Mouse (Mus musculus): ENCODE results near the gene Pom121. TPM values are rescaled to one million over a fixed set of nuclear protein-coding genes. Genes with fewer than 3 reads are reported as not detected.
"Not testable (repeated sequence)": the region's sequence is repeated elsewhere in the genome, so short reads cannot be mapped to it uniquely, and the experiment has no call there.

The Pom121 gene
- polyA plus RNA-seq, 1 experiment = 31.2 TPM

GRCm38 (mm10) chr5:135380681-135381080 lies 13.7 kb downstream of the Pom121 start:
- Histone ChIP-seq H3K27me3 (ENCODE audit: control insufficient read depth, insufficient read depth, low read length) (no peaks in the 10 kb centered on the region), H3K4me3 (replicated peaks; ENCODE audit: insufficient read depth, low read depth, low read length) (no peak overlapping the region), H3K4me1 (ENCODE audit: control insufficient read depth, insufficient read depth, low read length) (no peaks in the 10 kb centered on the region), H3K27ac (ENCODE audit: insufficient read depth, low read length) (no peak overlapping the region)
- WGBS = 90% methylated on average over 4 of the region's 4 CpGs
- no peak for TF ChIP-seq POLR2A (IDR thresholded peaks at IDR 0.05; ENCODE audit: borderline replicate concordance, insufficient read depth, low read length)
- no peak for DNase-seq

DNA sequence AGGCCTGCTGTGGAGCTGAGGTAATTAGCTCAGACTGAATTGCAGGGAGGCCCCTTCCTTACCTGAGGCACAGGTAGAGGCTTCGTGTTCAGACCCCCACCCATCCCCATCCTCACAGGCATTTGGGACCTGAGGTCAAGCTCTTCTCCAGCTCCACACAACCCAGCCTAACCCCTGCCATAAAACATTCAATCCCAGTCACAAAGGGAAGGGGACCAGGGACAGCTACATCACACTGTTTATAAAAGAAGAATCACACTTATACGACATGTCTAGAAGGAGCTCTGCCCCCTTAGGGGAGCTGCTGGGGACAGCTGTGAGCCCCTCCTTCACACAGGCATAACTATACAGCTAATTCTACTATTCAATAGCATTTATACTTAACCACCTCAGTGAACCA lies 18.0 kb downstream of the Pom121 start:
- Histone ChIP-seq H3K27me3 (ENCODE audit: control insufficient read depth, insufficient read depth, low read length) (no peaks in the 10 kb centered on the region), H3K4me1 (ENCODE audit: control insufficient read depth, insufficient read depth, low read length) (no peaks in the 10 kb centered on the region), H3K27ac (ENCODE audit: insufficient read depth, low read length) (no peak overlapping the region), H3K4me3 (replicated peaks; ENCODE audit: insufficient read depth, low read depth, low read length) (no peak overlapping the region)
- DNase-seq = no peak
- WGBS = 58% methylated on average over 2 of the region's 2 CpGs
- TF ChIP-seq POLR2A (IDR thresholded peaks at IDR 0.05; ENCODE audit: borderline replicate concordance, insufficient read depth, low read length) (no peak), CTCF (IDR thresholded peaks at IDR 0.05; ENCODE audit: borderline replicate concordance, insufficient read depth, low read depth, low read length) (no peak)

DNA sequence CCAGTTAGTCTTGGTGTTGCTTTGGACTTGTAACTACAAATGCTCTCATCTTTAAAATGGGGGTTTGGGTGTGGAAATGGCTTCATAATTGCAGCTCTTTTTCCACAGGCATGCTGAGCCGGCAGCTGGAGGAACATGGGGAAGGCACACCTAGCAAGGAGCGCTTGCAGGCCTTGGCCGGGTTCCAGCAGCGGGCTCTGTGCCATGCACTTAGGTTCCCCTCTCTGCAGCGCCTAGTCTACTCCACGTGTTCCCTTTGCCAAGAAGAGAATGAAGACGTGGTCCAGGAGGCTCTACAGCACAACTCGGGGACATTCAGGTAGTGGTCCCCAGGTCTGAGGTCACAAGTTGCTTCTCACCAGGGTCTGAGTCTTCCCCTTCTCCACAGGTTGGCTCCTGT lies 19.2 kb downstream of the Pom121 start:
- peak; percentile 29 to 40 for DNase-seq
- no peak overlapping the region for H3K27ac ChIP-seq (ENCODE audit: insufficient read depth, low read length)

DNA sequence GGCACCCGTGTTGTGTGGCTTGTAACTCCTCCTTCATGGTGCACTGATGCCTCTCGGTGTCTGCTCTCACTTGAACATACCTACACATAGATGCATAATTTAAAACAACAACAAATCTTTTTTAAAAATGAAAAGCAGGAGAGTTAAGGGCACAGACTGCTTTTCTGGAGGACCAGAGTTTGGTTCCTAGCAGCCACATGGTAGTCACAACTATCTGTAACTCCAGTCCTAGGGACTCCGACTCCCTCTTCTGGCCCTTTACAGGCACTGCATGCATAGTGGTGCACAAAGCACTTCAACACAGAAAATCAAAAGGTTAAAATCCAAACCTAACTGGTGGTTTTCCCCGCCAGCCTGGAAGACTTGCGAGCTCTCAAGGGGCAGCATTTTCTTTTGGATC lies 20.7 kb downstream of the Pom121 start:
- no peaks in the 10 kb centered on the region for H3K4me1 ChIP-seq (ENCODE audit: control insufficient read depth, insufficient read depth, low read length)
- WGBS = 96% methylated on average over 5 of the region's 5 CpGs
- 0 out of 2 replicates have a peak, but pooled peaks have one; percentile 10 for TF ChIP-seq CTCF (IDR thresholded peaks at IDR 0.05; ENCODE audit: borderline replicate concordance, insufficient read depth, low read depth, low read length)
- TF ChIP-seq POLR2A (IDR thresholded peaks at IDR 0.05; ENCODE audit: borderline replicate concordance, insufficient read depth, low read length) = no peak

More for the DNA sequence above, 19.2 kb downstream of the Pom121 start:
- Histone ChIP-seq H3K27me3 (ENCODE audit: control insufficient read depth, insufficient read depth, low read length) (no peaks in the 10 kb centered on the region), H3K4me1 (ENCODE audit: control insufficient read depth, insufficient read depth, low read length) (no peaks in the 10 kb centered on the region), H3K4me3 (replicated peaks; ENCODE audit: insufficient read depth, low read depth, low read length) (no peak overlapping the region)
- WGBS = 28% methylated on average over 8 of the region's 8 CpGs
- TF ChIP-seq CTCF (IDR thresholded peaks at IDR 0.05; ENCODE audit: borderline replicate concordance, insufficient read depth, low read depth, low read length) (no peak), POLR2A (IDR thresholded peaks at IDR 0.05; ENCODE audit: borderline replicate concordance, insufficient read depth, low read length) (no peak)

GRCm38 (mm10) chr5:135371195-135371594 lies 23.2 kb downstream of the Pom121 start:
- TF ChIP-seq POLR2A (IDR thresholded peaks at IDR 0.05; ENCODE audit: borderline replicate concordance, insufficient read depth, low read length) = no peak
- TF ChIP-seq CTCF (IDR thresholded peaks at IDR 0.05; ENCODE audit: borderline replicate concordance, insufficient read depth, low read depth, low read length) = no peak
- Histone ChIP-seq H3K27me3 (ENCODE audit: control insufficient read depth, insufficient read depth, low read length) (no peaks in the 10 kb centered on the region), H3K4me3 (replicated peaks; ENCODE audit: insufficient read depth, low read depth, low read length) (no peak overlapping the region), H3K27ac (ENCODE audit: insufficient read depth, low read length) (no peak overlapping the region), H3K4me1 (ENCODE audit: control insufficient read depth, insufficient read depth, low read length) (no peaks in the 10 kb centered on the region)
- no peak for DNase-seq
- WGBS = 93% methylated on average over 13 of the region's 13 CpGs

More for the DNA sequence above, 20.7 kb downstream of the Pom121 start:
- H3K4me3 ChIP-seq (replicated peaks; ENCODE audit: insufficient read depth, low read depth, low read length) = no peak overlapping the region
- H3K27ac ChIP-seq (ENCODE audit: insufficient read depth, low read length) = no peak overlapping the region
- DNase-seq = no peak
- no peaks in the 10 kb centered on the region for H3K27me3 ChIP-seq (ENCODE audit: control insufficient read depth, insufficient read depth, low read length)

GRCm38 (mm10) chr5:135369787-135370654 lies 24.3 kb downstream of the Pom121 start, which contains the start of gene Nsun5:
Gene Nsun5, plus strand, starts transcription at chr5:135369953.
- Histone ChIP-seq H3K4me1 (ENCODE audit: control insufficient read depth, insufficient read depth, low read length) (no peaks in the 10 kb centered on the region), H3K4me3 (replicated peaks; ENCODE audit: insufficient read depth, low read depth, low read length) (peak within 1 kb of the TSS; percentile 82), H3K27ac (ENCODE audit: insufficient read depth, low read length) (peak within 1 kb of the TSS; percentile 26; the same call in 1 of the 2 replicates), H3K27me3 (ENCODE audit: control insufficient read depth, insufficient read depth, low read length) (no peaks in the 10 kb centered on the region)
- WGBS = under 1% methylated on average over 64 of the region's 64 CpGs
- no peak for TF ChIP-seq CTCF (IDR thresholded peaks at IDR 0.05; ENCODE audit: borderline replicate concordance, insufficient read depth, low read depth, low read length)
- peak; percentile 70 for TF ChIP-seq POLR2A (IDR thresholded peaks at IDR 0.05; ENCODE audit: borderline replicate concordance, insufficient read depth, low read length)
- DNase-seq = peak; percentile 93 to 97

DNA sequence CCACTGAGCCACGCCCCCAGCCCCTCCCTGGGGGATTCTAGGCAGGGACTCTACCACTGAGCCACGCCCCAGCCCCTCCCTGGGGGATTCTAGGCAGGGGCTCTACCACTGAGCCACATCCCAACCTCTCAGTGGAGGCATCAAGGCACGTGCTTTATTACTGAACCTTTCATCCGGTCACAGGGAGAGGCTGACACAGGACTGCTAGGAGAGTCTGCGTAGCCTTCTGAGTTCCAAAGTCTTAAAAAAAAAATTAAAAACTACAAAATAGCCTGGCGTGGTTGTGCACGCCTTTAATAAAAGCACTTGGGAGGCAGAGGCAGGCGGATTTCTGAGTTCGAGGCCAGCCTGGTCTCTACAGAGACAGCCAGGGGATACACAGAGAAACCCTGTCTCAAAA lies 25.1 kb downstream of the Pom121 start:
- not testable (repeated sequence) for H3K4me1 ChIP-seq (ENCODE audit: control insufficient read depth, insufficient read depth, low read length); H3K27me3 ChIP-seq (ENCODE audit: control insufficient read depth, insufficient read depth, low read length); H3K27ac ChIP-seq (ENCODE audit: insufficient read depth, low read length); DNase-seq
- peak overlapping the region; percentile 82 for H3K4me3 ChIP-seq (replicated peaks; ENCODE audit: insufficient read depth, low read depth, low read length)
- WGBS = 53% methylated on average over 9 of the region's 9 CpGs

- H3K27me3 ChIP-seq (ENCODE audit: control insufficient read depth, insufficient read depth, low read length) = no peaks in the 10 kb centered on the region
- no peaks in the 10 kb centered on the region for H3K4me1 ChIP-seq (ENCODE audit: control insufficient read depth, insufficient read depth, low read length)
- no peak overlapping the region for H3K27ac ChIP-seq (ENCODE audit: insufficient read depth, low read length)
- 73% methylated on average over 6 of the region's 6 CpGs for WGBS
- H3K4me3 ChIP-seq (replicated peaks; ENCODE audit: insufficient read depth, low read depth, low read length) = no peak overlapping the region
- TF ChIP-seq CTCF (IDR thresholded peaks at IDR 0.05; ENCODE audit: borderline replicate concordance, insufficient read depth, low read depth, low read length) (no peak), POLR2A (IDR thresholded peaks at IDR 0.05; ENCODE audit: borderline replicate concordance, insufficient read depth, low read length) (no peak)
- no peak for DNase-seq
These were observed 26.0 kb downstream of the Pom121 start for GRCm38 (mm10) chr5:135368312-135368711.

Data from cerebellum, adult 2 months (tissue).